Mouse (Mus musculus) adrenal gland, adult 18-20 months (tissue): ENCODE data around the gene Gfm2. TPM values are rescaled to one million over a fixed set of nuclear protein-coding genes. Genes with fewer than 3 reads are reported as not detected.
"Not testable (repeated sequence)": the region's sequence is repeated elsewhere in the genome, so short reads cannot be mapped to it uniquely, and the experiment has no call there.

Experiments
- DNase-seq, 2 experiments: peaks; one replicate each; pipeline ENCODE4 v3.0.0; 2021 to 2022; ENCODE audit warnings: low spot score in 2 of 2
- long read RNA-seq, 2 experiments: library from polyadenylated mRNA; stranded (forward); transcript quantifications; one replicate each; pipeline ENCODE4 v2.0.0; 2021
- total RNA-seq, 2 experiments: library from RNA; stranded (reverse); gene quantifications; 1 replicate in 1 of 2; 2 replicates in 1 of 2; pipeline ENCODE4 v1.2.3; 2021

The Gfm2 gene
- total RNA-seq, result 10 to 100 TPM; 43.6 to 49.7 TPM
- long read RNA-seq, experiment 1, transcript Gfm2-208 (21 exons, 3,157 nt), result major isoform, 30 of 54 reads
- long read RNA-seq, experiment 1, partial matches to known transcripts, result 4 of 54 reads
- long read RNA-seq, experiment 1, other reads (novel, unspliced or antisense), result 20 of 54 reads
- long read RNA-seq, experiment 2, transcript Gfm2-208 (21 exons, 3,157 nt), result major isoform, 76 of 107 reads
- long read RNA-seq, experiment 2, partial matches to known transcripts, result 11 of 107 reads
- long read RNA-seq, experiment 2, other reads (novel, unspliced or antisense), result 20 of 107 reads

DNA sequence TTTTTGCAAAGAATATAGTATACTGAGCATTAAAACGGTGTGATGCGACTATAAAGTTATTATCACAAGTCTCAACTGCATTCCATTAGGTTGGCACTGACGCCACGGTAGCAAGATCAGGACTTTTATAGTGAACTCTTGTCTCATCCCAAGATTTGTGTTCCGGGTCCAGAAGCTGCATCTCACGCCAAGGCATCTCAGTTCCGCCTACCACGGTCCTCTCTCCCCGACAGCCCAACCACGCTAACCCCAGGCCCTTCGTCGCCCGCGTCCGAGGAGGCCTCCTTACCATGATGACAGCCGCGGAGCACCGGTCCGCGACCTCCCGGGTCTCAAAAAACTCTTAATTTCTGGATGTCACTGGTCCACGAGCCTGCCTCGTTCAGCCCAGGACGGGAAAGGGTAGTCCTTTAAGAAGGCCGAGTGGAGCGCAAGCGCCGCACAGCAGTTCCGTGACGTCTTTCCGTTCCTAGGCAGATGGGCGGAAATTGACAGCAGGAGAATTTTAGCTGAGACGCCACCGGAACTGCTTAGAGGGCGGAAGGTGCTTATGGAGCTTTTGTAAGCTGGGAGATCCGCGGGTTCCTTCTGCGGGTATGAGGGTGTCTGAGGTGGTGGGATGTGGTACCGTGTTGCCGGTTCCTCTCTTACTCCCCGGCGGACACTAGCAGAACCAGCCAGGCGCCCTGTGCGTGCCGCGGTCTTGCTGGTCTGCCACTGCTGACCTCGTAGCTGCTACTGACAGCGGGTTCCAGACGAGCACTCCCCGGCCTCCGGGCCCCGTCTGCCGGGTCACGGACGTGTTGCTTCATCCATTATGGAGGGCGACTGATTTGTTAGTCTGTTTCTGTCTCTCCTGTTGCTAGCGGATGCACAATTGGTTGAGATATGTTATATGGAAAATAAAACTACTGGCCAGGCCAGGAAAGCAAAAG, at the start of gene Gfm2, which contains the start of gene Nsa2:
Gfm2 (plus strand) TSS at position 472 of the 935 bp plus-strand sequence.
Nsa2 (minus strand) TSS at position 472 of the 935 bp plus-strand sequence.
- DNase-seq, result peak; percentile 76

DNA sequence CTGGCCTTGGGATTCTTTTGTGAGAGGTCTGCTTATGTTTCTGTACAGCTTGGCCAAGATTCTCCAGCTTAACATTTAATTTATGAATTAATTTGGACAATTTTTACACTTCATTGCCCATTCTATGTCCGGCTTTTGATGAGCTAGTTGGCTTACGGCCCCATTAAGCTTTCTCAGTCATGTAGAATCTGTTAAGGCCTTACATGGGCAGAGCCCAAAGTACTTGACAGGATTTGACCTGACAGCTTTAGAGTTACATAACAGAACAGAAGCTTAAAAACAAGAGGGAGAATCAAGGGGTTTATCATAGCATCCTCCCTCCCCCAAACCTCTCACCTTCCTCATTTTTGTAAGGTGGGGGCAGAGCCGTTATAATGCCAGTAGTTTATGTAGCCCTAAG, 49.6 kb upstream of the Gfm2 start:
- DNase-seq, result no peak

DNA sequence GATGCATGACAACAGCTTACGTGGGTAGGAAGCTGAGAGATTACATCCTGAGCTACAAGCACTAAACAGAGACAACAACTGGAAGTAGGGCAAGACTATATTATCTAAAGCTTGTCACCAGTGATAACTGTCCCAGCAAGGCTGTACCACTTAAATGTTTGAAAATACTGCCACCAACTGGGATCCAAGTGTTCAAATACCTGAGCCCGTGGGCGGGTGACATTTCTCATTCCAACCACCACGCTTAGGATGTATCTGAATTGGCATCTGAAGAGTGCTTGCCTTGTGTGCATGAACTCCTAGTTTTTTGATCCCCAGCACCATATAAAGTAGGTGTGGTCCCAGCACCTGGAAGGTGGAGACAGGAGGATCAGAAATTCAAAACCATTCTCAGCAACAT, 42.0 kb upstream of the Gfm2 start:
- DNase-seq, result no peak

DNA sequence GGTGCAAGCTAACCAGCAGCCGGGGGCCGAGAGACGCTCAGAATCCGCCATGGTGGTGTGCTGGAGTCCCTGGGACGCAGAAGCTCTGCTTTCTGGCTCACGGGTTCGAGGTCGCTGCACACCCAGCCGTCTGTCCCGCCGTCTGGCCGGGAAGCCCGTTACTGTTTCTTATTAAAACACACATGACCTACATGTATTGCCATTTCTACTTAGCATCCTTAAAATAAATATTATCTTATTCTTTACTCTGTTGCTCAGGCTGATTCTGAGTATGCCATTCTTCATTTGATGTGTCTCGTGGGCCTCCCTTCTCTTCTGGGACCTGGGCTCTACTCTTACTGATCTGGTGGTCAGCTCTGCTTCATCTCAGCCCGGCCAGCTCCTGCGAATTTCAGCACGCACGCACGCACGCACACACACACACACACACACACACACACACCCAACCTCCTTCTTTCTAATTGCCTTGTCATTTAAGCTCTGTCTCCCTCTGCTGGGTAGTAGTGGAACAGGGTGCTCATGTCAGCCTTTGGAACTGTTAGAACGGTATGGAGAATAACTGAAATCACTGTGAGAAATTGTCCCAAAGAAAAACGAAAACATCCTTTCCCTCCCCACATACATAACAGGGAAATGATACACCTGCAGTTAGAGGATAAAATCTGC, 38.4 kb upstream of the Gfm2 start, which contains the start of gene Gm6169:
Gm6169 (minus strand) TSS at position 51 of the 666 bp plus-strand sequence.
- DNase-seq, result peak in 1 of 2 experiments; percentile 22

DNA sequence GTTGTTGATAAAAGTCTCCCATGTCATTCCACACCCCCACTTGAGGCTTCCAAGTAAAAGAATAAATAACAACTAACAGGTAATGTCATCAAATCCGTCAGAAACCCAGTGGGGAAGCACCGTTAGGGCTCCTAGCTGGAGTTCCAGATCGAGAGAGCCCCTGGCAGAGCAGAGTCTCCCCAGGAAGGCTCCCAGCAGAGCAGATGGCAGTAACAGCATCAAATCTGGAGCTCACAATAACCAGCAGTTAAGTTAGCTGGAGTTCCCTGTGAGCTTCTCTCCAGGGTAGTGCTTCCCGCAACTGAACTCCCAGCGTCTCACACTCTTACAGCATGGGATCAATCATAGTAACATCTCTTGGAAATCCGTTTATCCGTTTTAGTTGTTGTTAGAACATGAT, 32.7 kb upstream of the Gfm2 start:
- DNase-seq, result no peak

DNA sequence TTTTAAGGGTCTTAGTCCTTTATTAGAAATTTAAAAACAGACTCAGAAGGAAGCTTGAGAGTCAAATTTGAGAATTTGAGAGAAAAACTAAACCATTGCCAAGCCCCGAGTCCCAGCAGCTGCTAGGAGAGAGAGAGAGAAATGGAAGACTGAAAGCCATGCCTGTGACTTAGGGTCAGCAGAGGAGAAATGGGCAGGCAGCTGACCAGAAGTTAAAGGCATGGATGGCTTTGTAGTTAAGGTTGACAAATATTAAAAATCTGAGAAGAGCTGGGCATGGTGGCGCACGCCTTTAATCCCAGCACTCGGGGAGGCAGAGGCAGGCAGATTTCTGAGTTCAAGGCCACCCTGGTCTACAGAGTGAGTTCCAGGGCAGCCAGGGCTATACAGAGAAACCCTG, 30.0 kb upstream of the Gfm2 start:
- DNase-seq, result not testable (repeated sequence)

DNA sequence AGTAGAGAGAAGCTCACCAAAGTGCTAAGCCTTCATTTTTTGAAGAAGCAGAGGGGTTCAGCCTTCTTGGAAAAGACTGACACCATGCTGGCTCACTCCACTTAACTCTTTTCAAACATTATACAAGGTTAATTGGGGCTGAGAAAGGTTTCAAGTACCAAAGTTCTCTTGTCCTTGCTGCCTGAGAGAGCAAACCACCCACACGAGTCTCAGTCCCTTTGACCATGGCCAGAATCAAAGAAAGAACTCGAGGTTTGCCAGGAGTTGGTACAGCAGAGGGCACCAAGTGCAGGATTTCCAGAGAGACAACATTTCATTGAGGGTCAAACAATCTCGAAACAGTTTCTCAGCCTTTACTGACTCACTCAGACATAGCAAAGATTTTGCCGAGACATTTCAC, 28.7 kb upstream of the Gfm2 start:
- no peak for DNase-seq

DNA sequence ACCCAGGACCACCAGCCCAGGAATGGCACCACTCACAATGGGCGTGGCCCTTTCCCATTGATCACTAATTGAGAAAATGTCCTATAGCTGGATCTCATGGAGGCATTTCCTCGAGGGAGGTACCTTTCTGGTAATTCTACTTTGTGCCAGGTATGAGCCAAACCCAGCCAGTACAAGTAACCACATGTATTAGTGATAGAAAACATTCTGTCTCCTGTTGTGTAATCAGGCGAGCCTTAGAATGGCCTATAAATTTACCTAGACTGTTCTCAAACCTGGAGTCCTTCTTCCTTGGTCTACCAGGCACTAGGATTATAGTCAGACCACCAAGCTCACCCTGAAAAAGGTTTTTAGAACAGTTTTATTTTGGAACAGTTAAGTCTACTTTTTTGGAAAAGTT, 16.4 kb upstream of the Gfm2 start:
- no peak for DNase-seq

DNA sequence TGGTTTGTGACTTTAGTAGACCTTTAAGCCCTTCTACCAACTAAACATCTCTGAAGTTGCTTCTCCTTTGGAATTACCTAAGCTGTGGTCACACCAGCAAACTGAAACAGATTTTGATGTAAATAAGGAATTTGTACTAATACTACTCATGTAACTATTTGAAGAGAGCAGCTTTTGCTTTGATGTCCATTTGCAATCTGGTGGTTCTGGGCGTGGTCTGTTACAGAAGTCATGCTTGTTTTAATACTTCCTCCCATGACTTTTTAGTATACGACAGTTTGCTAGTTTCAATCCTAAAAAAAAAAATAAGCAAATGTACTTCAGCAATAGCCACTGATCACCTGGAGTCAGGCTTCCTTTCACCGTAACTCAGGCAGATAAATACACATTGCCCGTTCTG, 8.1 kb upstream of the Gfm2 start:
- DNase-seq, result not testable (repeated sequence)

DNA sequence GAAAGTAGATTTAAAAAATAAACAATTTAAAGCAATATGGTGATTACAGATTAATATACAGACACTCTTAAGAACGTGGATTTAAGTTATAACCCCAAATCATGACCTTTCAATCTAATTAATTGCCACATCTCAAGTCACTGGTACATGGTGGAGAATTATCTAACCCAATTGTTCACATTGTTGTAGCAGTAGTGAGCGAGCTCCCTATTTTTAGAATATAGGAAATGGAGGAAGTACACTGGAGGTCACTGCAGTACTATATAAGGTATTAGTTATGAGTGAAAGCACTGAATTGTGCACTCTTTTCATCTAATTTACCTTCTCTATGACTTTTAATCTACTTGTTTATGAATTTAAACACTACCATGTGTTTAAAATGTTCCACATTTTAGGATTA, 7.3 kb upstream of the Gfm2 start:
- not testable (repeated sequence) for DNase-seq

DNA sequence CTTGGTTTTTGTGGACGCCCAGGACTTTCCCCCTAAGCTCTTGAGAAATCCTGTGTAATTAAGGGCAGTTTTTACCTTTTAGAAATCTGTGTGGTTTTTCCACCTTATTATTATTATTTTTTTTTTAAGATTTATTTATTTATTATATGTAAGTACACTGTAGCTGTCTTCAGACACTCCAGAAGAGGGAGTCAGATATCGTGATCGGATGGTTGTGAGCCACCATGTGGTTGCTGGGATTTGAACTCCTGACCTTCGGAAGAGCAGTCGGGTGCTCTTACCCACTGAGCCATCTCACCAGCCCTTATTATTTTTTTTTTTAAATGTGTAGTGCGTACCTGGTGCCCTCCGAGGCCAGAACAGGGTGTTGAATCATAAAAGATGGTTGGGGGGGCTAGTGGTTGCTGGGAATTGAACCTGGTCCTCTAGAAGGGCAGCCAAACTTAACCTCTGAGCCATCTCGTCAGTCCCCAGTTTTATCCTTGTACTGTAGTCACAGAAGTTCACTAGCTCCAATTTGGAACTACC, 731 bp downstream of the Gfm2 start:
- not testable (repeated sequence) for DNase-seq

DNA sequence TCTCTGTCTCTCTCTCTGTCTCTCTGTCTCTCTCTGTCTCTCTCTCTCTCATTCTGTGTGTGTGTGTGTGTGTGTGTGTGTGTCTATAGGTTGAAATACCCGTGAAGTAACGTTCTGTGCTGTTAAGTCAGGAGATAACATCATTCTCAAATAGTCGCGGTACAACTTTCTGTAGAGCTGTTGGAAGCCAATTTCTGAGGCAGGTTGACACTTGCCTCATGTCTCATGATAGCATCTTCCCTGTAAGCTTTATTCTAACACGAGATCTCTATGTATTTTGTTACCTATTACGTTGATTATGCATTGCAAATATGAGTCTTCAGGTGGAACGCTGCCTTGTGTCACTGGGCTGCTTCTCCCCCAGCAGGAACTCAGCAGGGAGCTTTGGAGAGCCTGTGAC, 4.6 kb downstream of the Gfm2 start:
- no peak for DNase-seq

DNA sequence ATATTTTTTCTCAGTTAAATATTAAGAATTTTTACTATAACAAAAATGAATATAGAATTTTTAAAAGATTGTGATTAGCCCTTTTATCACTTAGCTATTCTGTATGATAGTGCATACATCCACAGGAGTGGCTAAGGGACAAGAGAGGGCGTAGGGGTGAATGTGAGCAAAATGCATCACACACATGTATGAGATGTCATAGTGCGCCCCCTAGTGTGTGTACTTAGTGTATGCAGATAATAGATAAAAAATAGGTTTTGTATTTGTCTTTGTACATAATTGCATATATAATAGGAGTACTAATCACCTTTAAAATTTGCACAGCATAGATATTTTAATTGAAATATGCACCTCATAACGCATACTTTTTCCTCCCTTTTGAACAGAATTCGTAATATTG, 8.1 kb downstream of the Gfm2 start:
- peak; percentile 32 to 34 for DNase-seq

DNA sequence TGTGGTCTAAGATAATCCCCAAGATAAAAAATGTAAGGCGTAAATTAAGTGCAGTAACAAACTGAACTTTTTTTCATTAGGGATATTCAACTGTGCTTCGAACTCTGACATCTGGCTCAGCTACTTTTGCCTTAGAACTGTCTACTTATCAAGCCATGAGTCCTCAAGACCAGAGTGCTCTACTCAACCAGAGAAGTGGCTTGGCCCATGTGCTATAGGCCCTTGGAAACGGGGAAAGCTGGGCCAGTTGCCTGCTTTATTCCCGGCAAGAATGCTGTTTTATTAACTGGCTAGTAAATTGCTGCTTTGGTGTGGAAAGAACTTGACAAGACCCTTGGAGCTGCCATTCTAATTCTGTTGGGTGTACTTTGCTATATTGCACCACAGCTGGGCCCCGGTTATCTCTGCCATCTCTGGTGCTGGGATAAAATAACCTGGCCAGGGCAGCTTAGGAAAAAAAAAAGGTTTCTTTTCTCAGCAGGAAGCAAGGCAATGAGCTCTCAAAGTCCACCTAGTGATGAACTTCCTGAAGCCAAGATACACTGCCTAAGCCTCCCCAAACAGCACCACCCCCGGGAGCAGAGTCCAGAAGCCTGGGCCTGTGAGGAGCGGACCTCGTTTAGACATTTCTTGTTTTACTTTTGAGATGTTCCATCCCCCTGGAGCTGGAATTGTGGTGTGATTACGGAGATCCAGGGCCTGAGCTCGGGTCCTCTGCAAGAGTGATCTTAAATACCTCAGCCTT, 38.0 kb downstream of the Gfm2 start:
- DNase-seq, result no peak

DNA sequence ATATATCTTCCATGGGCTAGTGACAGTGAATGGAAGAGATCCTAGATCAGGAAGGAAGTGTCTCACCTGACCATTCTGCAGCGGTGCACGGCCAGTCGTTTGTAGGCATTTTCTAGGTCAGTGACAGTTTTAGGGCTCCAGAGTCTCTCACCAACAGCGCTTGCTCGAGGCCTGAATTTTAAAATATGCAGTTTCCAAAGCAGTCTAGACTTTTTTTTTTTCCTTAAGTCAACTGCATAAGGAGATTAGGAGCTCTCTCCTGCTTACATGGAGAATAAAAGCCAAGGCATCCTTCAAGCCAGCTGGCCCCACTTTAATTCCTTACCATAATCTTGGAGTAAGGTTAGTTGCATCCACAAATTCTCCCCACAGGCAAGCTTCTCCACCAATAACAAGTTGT, 39.0 kb downstream of the Gfm2 start:
- no peak for DNase-seq

DNA sequence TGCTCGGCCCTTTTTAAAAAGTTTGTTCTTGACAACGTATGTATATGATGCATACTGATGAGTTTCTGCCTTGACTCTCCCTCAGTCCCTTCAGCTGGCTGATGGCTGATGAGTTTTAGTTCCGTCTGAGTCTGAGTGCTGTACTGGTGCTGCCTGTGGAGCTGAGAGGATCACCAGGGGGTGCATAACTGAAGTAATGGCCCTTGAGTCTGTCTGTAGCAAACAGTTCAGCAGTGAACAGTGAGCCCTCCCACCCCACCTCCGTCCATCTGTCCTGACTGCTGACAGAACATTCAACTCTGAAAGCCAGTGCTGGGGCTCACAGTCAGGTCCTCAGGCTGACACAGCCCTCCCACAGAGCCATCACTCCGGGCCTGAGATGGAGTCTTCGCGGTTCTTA, 41.2 kb downstream of the Gfm2 start:
- DNase-seq, result no peak

DNA sequence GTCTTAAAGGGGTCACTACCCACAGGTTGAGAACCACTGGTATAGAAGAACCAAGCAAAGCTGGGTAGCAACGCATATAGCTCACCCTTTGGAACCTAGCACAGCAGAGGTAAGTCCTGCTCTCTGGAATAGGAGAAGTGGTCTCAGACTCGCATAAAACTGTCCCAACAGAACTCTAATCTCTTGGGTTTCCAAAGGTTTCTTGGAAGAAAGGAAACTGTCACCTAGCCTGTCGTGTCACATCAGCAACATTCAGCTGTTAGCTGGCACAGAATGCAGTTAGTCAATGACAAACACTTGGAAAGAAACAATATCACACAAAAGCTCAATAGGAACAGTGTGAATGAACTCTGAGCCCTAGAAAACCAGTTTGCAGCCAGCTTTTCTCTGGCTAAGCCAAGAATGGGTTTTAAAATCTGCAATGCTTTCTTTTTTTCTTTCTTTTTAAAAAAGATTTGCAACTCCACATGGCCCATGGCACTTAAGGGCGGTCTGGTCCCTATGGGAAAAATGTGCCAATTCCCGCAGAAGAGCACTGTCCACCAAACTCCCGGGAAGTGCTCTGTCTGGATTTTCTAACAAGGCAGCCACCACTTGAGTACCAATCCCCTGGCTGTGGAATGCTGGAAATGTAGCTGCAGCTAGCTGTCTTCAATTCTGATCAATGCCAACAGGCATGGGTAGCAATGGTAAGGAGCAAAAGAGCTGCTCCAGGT, 42.5 kb downstream of the Gfm2 start:
- DNase-seq, result no peak

DNA sequence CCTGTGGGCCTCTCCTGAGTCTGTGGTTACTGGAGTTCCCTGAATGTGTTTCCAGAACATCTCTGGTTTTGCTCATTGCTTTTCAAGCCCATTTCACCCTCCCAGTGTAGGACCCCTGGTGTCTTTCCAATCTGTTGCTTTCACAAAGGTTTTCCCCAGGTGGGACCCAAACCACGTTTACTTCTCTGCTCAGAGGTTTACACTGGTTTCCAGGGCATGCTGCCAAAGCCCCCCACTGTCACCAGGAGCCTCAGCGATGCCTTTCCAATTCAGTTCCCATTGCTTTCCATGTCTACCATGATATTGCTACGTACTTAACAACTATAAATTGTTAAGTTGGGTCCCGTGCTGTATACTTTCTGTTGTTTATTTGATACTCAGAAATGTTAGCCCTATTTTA, 45.1 kb downstream of the Gfm2 start:
- no peak for DNase-seq

DNA sequence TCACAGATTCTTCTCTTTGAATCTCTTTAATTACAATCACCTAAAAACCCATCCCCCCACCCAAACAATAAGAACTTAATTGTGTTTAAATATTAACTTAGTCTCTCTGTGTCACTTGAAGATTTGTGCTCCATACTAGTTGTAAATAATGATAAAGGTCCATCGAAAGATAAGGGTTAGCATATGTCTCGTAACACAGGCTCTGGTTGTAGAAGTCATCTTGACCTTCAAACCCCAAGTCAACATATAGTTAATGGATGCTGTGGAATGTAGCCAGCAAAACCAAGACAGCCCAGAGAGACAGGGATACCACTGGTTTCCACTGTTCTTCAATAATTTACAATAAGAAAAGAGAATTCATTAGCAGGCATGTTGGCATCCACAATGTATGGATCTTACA, 46.4 kb downstream of the Gfm2 start:
- no peak for DNase-seq

DNA sequence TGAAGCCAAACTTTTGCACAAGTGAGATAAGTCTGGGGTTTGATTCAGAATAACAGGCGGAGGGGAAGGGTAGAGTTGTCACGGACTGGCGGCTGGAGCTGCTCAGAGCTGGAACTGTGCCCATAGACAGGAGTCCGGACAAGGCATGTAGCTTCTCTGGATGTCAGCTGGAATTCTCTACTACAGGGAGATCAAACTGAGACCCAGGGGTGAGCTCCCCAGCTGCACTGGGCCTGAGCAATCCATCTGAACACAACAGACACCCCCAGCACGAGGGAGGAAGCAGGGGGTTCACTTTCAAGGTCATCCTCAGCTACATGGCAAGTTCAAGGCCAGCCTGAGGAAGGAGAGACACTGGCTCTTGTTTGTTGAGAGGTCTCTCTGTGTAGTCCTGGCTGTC, 46.9 kb downstream of the Gfm2 start:
- no peak for DNase-seq
